Mouse (Mus musculus) MEL (cell line): ENCODE results near the gene Asb16. TPM values are rescaled to one million over a fixed set of nuclear protein-coding genes. Genes with fewer than 3 reads are reported as not detected.

Experiments used
- DNase-seq: peaks from one replicate; pipeline ENCODE4 v3.0.0; 2011; ENCODE audit warnings: low read depth, low spot score
- H3K27ac ChIP-seq: 2 replicates; pipeline ENCODE4 v1.5.1; 2012; ENCODE audit warnings: low read depth, mild to moderate bottlenecking, control low read depth, low read length, moderate library complexity; ENCODE audit not compliant: control insufficient read depth
- H3K27me3 ChIP-seq, 2 experiments: fragments of 150-350 bp in 1 of 2; sonication (generic) in 1 of 2; 2 replicates each; pipeline ENCODE4 v1.6.1; 2012; ENCODE audit warnings: low read length in 2 of 2, mild to moderate bottlenecking in 2 of 2, improper control_type of control experiment in 1 of 2, moderate library complexity in 1 of 2; ENCODE audit not compliant: insufficient read depth in 2 of 2, control insufficient read depth in 1 of 2
- H3K36me3 ChIP-seq, 2 experiments: 2 replicates each; pipeline ENCODE4 v1.6.1; 2012 to 2014; ENCODE audit warnings: low read length in 2 of 2, improper control_type of control experiment in 1 of 2, inconsistent platforms in 1 of 2, mild to moderate bottlenecking in 1 of 2; ENCODE audit not compliant: insufficient read depth in 2 of 2, control insufficient read depth in 1 of 2
- H3K4me1 ChIP-seq, 2 experiments: fragments of 150-350 bp in 1 of 2; sonication (generic) in 1 of 2; 2 replicates each; pipeline ENCODE4 v1.6.1; 2012; ENCODE audit warnings: low read length in 2 of 2, improper control_type of control experiment in 1 of 2, mild to moderate bottlenecking in 1 of 2; ENCODE audit not compliant: insufficient read depth in 2 of 2, control insufficient read depth in 1 of 2
- H3K4me3 ChIP-seq, 2 experiments: fragments of 150-350 bp in 1 of 2; sonication (generic) in 1 of 2; 2 replicates each; pipeline ENCODE4 v1.5.1; 2012; ENCODE audit warnings: low read depth in 2 of 2, low read length in 2 of 2, mild to moderate bottlenecking in 2 of 2, moderate library complexity in 2 of 2, control low read depth in 1 of 2, improper control_type of control experiment in 1 of 2; ENCODE audit not compliant: control insufficient read depth in 1 of 2, insufficient read depth in 1 of 2
- H3K79me2 ChIP-seq: 2 replicates; pipeline ENCODE4 v1.6.1; 2012; ENCODE audit warnings: mild to moderate bottlenecking, low read length, moderate library complexity; ENCODE audit not compliant: control insufficient read depth, poor library complexity, insufficient read depth
- H3K9ac ChIP-seq: 2 replicates; pipeline ENCODE4 v1.6.1; 2012; ENCODE audit warnings: low read depth, mild to moderate bottlenecking, control low read depth, low read length, moderate library complexity; ENCODE audit not compliant: control insufficient read depth, poor library complexity, severe bottlenecking
- H3K9me3 ChIP-seq: fragments of 150-350 bp; sonication (generic); replicated peaks from 2 replicates; pipeline ENCODE4 v1.6.1; 2012; ENCODE audit warnings: mild to moderate bottlenecking, low read length, improper control_type of control experiment, moderate library complexity; ENCODE audit not compliant: insufficient read depth
- BHLHE40 ChIP-seq: IDR thresholded peaks from 2 replicates; pipeline ENCODE4 v1.6.1; 2012; ENCODE audit warnings: low read depth, mild to moderate bottlenecking, inconsistent platforms, low read length, improper control_type of control experiment, borderline replicate concordance
- CHD2 ChIP-seq: IDR thresholded peaks from 2 replicates; pipeline ENCODE4 v1.6.1; 2011; ENCODE audit warnings: low read length, improper control_type of control experiment
- E2F4 ChIP-seq: IDR thresholded peaks from 2 replicates; pipeline ENCODE4 v1.6.1; 2011; ENCODE audit warnings: low read depth, low read length, improper control_type of control experiment, borderline replicate concordance
- ELF1 ChIP-seq: IDR thresholded peaks from 2 replicates; pipeline ENCODE4 v1.6.1; 2014; ENCODE audit warnings: low read depth, mild to moderate bottlenecking, inconsistent platforms, low read length, improper control_type of control experiment, moderate library complexity
- EP300 ChIP-seq, 2 experiments: IDR thresholded peaks; 2 replicates each; pipeline ENCODE4 v1.6.1; 2011; ENCODE audit warnings: improper control_type of control experiment in 2 of 2, low read length in 2 of 2, low read depth in 1 of 2, mild to moderate bottlenecking in 1 of 2
- ETS1 ChIP-seq: IDR thresholded peaks from 2 replicates; pipeline ENCODE4 v1.6.1; 2012; ENCODE audit warnings: low read depth, mild to moderate bottlenecking, inconsistent platforms, low read length, improper control_type of control experiment, moderate library complexity
- GATA1 ChIP-seq: IDR thresholded peaks from 2 replicates; pipeline ENCODE4 v1.6.1; 2011; ENCODE audit warnings: low read depth, low read length, improper control_type of control experiment
- HCFC1 ChIP-seq: IDR thresholded peaks from 2 replicates; pipeline ENCODE4 v1.6.1; 2012; ENCODE audit warnings: low read depth, mild to moderate bottlenecking, inconsistent platforms, low read length, improper control_type of control experiment, moderate library complexity
- JUND ChIP-seq: IDR thresholded peaks from 2 replicates; pipeline ENCODE4 v1.6.1; 2011; ENCODE audit warnings: low read depth, mild to moderate bottlenecking, improper control_type of control experiment, low read length
- KAT2A ChIP-seq: conservative IDR thresholded peaks from 2 replicates; pipeline ENCODE4 v1.6.1; 2012; ENCODE audit warnings: low read depth, low read length, improper control_type of control experiment, inconsistent platforms
- MAX ChIP-seq: IDR thresholded peaks from 2 replicates; pipeline ENCODE4 v1.6.1; 2011; ENCODE audit warnings: low read length, improper control_type of control experiment
- MEF2A ChIP-seq: IDR thresholded peaks from 2 replicates; pipeline ENCODE4 v1.6.1; 2014; ENCODE audit warnings: low read depth, mild to moderate bottlenecking, inconsistent platforms, low read length, improper control_type of control experiment; ENCODE audit not compliant: poor library complexity, insufficient replicate concordance, severe bottlenecking; ENCODE audit errors: extremely low read depth
- MXI1 ChIP-seq: IDR thresholded peaks from 2 replicates; pipeline ENCODE4 v1.6.1; 2011; ENCODE audit warnings: mild to moderate bottlenecking, low read depth, low read length, improper control_type of control experiment
- MYC ChIP-seq: IDR thresholded peaks from 2 replicates; pipeline ENCODE4 v1.6.1; 2011; ENCODE audit warnings: low read depth, mild to moderate bottlenecking, low read length, improper control_type of control experiment, moderate library complexity
- POLR2A ChIP-seq, 2 experiments: IDR thresholded peaks; 2 replicates each; pipeline ENCODE4 v1.6.1; 2011 to 2012; ENCODE audit warnings: low read length in 2 of 2, mild to moderate bottlenecking in 2 of 2, control low read depth in 1 of 2, improper control_type of control experiment in 1 of 2, low read depth in 1 of 2, moderate library complexity in 1 of 2; ENCODE audit not compliant: control insufficient read depth in 1 of 2, insufficient read depth in 1 of 2, poor library complexity in 1 of 2
- POLR2AphosphoS2 ChIP-seq: IDR thresholded peaks from 2 replicates; pipeline ENCODE4 v1.6.1; 2011; ENCODE audit warnings: low read length, improper control_type of control experiment
- RCOR1 ChIP-seq: IDR thresholded peaks from 2 replicates; pipeline ENCODE4 v1.6.1; 2012; ENCODE audit warnings: low read depth, mild to moderate bottlenecking, inconsistent platforms, low read length, improper control_type of control experiment
- TCF12 ChIP-seq: IDR thresholded peaks from 2 replicates; pipeline ENCODE4 v1.6.1; 2014; ENCODE audit warnings: low read depth, mild to moderate bottlenecking, inconsistent platforms, low read length, improper control_type of control experiment, moderate library complexity
- ZC3H11A ChIP-seq: IDR thresholded peaks from 2 replicates; pipeline ENCODE4 v1.6.1; 2012; ENCODE audit warnings: low read depth, mild to moderate bottlenecking, inconsistent platforms, low read length, improper control_type of control experiment
- ZKSCAN1 ChIP-seq: IDR thresholded peaks from 2 replicates; pipeline ENCODE4 v1.6.1; 2012; ENCODE audit warnings: low read depth, mild to moderate bottlenecking, inconsistent platforms, low read length, improper control_type of control experiment, moderate library complexity
- ZMIZ1 ChIP-seq: IDR thresholded peaks from 2 replicates; pipeline ENCODE4 v1.6.1; 2012; ENCODE audit warnings: low read depth, mild to moderate bottlenecking, inconsistent platforms, low read length, improper control_type of control experiment, moderate library complexity
- polyA plus RNA-seq, 2 experiments: library from polyadenylated mRNA; stranded (reverse) in 1 of 2; unstranded in 1 of 2; fragments of >175 nt in 1 of 2; fragments of >200 nt in 1 of 2; gene quantifications; 2 replicates each; pipeline versions ENCODE4 v1.2.1 to v1.2.4; 2012; ENCODE audit warnings: low replicate concordance in 2 of 2, low read depth in 1 of 2; ENCODE audit not compliant: insufficient read length in 2 of 2, insufficient read depth in 1 of 2, missing spikeins in 1 of 2
- total RNA-seq: library from RNA; depleted of rRNA; stranded (reverse); fragments of 300-350 nt; gene quantifications from 2 replicates; pipeline ENCODE4 v1.2.3, GENCODE M21; 2012

Asb16 gene
- total and polyA plus RNA-seq, 3 experiments: 4.4 to 8.5 TPM; not detected in 1

DNA sequence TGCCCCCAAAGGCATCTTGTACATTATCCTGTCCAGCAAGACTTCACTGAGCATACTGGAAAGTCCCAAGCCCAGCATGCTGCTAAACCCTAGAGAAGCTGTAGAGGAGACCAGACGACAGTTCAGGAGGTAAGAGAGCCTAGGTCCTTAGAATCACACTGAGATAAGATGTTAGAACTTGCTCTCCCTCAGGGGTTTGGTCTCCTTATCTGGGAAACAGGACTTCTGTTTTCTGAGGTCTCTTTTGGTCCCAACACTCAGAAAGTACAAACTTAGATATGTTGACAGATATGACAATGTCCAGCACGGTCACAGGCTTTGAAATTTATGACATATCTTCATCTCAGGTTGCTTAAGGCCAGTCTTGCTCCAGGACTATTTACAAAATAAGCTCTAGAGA is 32.5 kb upstream of the Asb16 start:
- DNase-seq: peak; percentile 62
- Histone ChIP-seq H3K27me3 (peaks cover 0 to 6% of the 10 kb centered on the region in 2 experiments; a peak in 1 of 4 replicates), H3K9me3 (no peaks in the 10 kb centered on the region), H3K9ac (peak overlapping the region; percentile 20), H3K36me3 (peaks cover 0 to 10% of the 10 kb centered on the region in 2 experiments; a peak in 2 of 4 replicates), H3K27ac (no peak overlapping the region), H3K79me2 (no peaks in the 10 kb centered on the region), H3K4me3 (peak overlapping the region in 1 of 2 experiments; percentile 19; a peak in 2 of 4 replicates), H3K4me1 (peaks cover 3 to 18% of the 10 kb centered on the region in 2 experiments; a peak in 3 of 4 replicates)
- TF ChIP-seq MXI1: peak; percentile 59; the same call in 1 of the 2 replicates
- peak; percentile 35; the same call in 1 of the 2 replicates for TF ChIP-seq MYC
- TF ChIP-seq MAX: 0 out of 2 replicates have a peak, but pooled peaks have one; percentile 20
- no peak for TF ChIP-seq HCFC1
- peak; percentile 43 to 84; a peak in 3 of 4 replicates for TF ChIP-seq EP300 (IDR thresholded peaks at IDR 0.05; ENCODE audit: low read depth in 1 of 2, low read length in 2 of 2)
- no peak for TF ChIP-seq ZMIZ1
- 0 out of 2 replicates have a peak, but pooled peaks have one; percentile 17 for TF ChIP-seq TCF12
- peak; percentile 89 for TF ChIP-seq GATA1
- peak; percentile 60 for TF ChIP-seq RCOR1
- TF ChIP-seq ZKSCAN1: no peak
- peak; percentile 16; the same call in 1 of the 2 replicates for TF ChIP-seq BHLHE40
- TF ChIP-seq ETS1: peak; percentile 62; the same call in 1 of the 2 replicates
- TF ChIP-seq ZC3H11A: peak; percentile 13; the same call in 1 of the 2 replicates

DNA sequence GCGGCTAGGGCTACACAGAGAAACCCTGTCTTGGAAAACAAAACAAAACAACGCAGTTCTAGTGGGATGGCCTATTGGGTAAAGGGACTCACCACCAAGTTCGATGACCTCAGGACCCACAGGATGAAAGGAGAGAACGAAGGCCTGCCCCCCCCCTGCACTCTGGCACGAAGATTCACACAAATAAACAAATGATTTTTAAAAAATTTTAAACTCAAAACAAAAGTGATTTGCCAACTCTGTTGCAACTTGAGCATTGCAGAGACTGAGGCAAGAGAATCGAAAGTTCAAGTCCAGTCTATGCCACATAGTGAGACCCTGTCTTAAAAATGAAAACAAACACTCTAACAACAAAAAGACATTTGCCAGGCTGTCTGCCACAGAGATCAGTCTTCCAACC is 27.9 kb upstream of the Asb16 start:
- DNase-seq: no peak
- H3K9ac ChIP-seq: no peak overlapping the region
- H3K9me3 ChIP-seq: no peaks in the 10 kb centered on the region
- peaks cover 0 to 12% of the 10 kb centered on the region in 2 experiments; a peak in 2 of 4 replicates for H3K36me3 ChIP-seq
- H3K27ac ChIP-seq: no peak overlapping the region
- H3K4me1 ChIP-seq: peaks cover 3 to 19% of the 10 kb centered on the region in 2 experiments
- no peaks in the 10 kb centered on the region for H3K27me3 ChIP-seq
- H3K4me3 ChIP-seq: no peak overlapping the region
- TF ChIP-seq MEF2A: no peak
- TF ChIP-seq MXI1: no peak
- no peak for TF ChIP-seq MYC
- no peak for TF ChIP-seq E2F4
- no peak for TF ChIP-seq KAT2A
- TF ChIP-seq CHD2: no peak
- TF ChIP-seq ELF1: no peak
- TF ChIP-seq TCF12: no peak
- TF ChIP-seq POLR2AphosphoS2: no peak
- TF ChIP-seq POLR2A (IDR thresholded peaks at IDR 0.05; ENCODE audit: control insufficient read depth in 1 of 2, insufficient read depth in 1 of 2, low read depth in 1 of 2, low read length in 2 of 2, poor library complexity in 1 of 2): no peak
- no peak for TF ChIP-seq ZMIZ1
- TF ChIP-seq JUND: no peak
- H3K79me2 ChIP-seq: no peaks in the 10 kb centered on the region
